Mouse (Mus musculus): ENCODE results near the gene Lnpep.

DNA sequence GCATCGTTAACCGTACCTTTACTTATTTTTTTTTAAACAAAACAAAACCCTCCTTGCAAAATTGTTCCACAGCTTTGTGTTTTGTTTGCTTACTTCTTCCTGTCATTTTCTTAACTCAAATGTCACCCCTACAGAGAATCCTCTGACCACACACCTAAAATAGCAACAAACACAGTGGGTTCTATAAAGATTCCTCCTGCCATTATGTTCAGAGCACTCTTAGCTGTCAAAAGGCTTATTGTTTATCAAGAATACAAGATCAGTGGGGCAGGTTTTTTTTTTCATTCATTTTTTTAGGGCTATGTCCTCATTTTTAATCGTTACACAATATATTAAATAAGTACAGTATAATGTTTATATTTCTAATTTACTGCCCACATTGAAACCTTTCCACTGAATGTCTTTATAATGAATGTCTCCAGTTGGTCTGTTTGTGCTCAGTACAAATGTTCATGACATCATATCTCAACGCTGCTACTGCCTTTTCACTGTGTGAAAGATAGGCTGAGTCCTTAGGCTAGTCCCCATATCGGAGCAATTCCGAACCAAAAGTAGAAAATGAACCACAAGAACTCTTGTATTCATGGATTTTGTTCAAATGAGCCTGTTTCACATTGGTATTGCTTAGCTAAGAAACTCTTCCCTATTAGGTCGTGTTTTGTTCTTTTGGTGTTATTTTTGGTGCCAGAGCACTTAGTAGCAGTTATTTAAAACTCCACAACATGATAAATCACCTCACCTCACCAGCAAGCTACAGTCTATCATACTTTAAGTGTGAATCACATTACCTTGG is 1.2 kb upstream of the Lnpep start:
- TF ChIP-seq CTCF (conservative IDR thresholded peaks at IDR 0.05 in 1 of 2, IDR thresholded peaks at IDR 0.05 in 1 of 2; ENCODE audit: low read depth in 2 of 2, low read length in 2 of 2) (no peak), ZKSCAN1 (IDR thresholded peaks at IDR 0.05; ENCODE audit: borderline replicate concordance, low read depth, low read length) (no peak), POLR2A (IDR thresholded peaks at IDR 0.05; ENCODE audit: low read depth, low read length) (no peak), CHD2 (IDR thresholded peaks at IDR 0.05; ENCODE audit: low read length) (no peak), EP300 (IDR thresholded peaks at IDR 0.05; ENCODE audit: low read length) (no peak), KAT2A (IDR thresholded peaks at IDR 0.05; ENCODE audit: insufficient replicate concordance, low read length) (no peak)
